Mouse (Mus musculus) C2C12 (cell line): ENCODE results near the gene Nfs1. TPM values are rescaled to one million over a fixed set of nuclear protein-coding genes. Genes with fewer than 3 reads are reported as not detected.

Experiments used
- H3K27me3 ChIP-seq: one replicate; pipeline ENCODE4 v1.6.1; 2011; ENCODE audit not compliant: control insufficient read depth, insufficient read depth, insufficient read length
- H3K36me3 ChIP-seq: one replicate; pipeline ENCODE4 v1.6.1; 2011; ENCODE audit not compliant: control insufficient read depth, insufficient read depth
- H3K4me3 ChIP-seq: one replicate; pipeline ENCODE4 v1.5.1; 2011; ENCODE audit warnings: mild to moderate bottlenecking, control low read depth; ENCODE audit not compliant: poor library complexity, insufficient read depth, severe bottlenecking
- H3K79me2 ChIP-seq: one replicate; pipeline ENCODE4 v1.6.1; 2011; ENCODE audit not compliant: control insufficient read depth, insufficient read depth
- H3K79me3 ChIP-seq: one replicate; pipeline ENCODE4 v1.6.1; 2011; ENCODE audit warnings: low read depth, control low read depth
- H3ac ChIP-seq: one replicate; pipeline ENCODE3; 2011; ENCODE audit warnings: low read depth; ENCODE audit not compliant: control insufficient read depth, insufficient read length
- CEBPB ChIP-seq: IDR thresholded peaks from one replicate; pipeline ENCODE4 v1.6.1; 2011; ENCODE audit warnings: low read depth, mild to moderate bottlenecking, control low read depth, moderate library complexity
- CTCF ChIP-seq: IDR thresholded peaks from one replicate; pipeline ENCODE4 v1.5.1; 2011; ENCODE audit not compliant: control insufficient read depth, insufficient read depth, insufficient read length
- FOSL1 ChIP-seq: IDR thresholded peaks from one replicate; pipeline ENCODE4 v1.8.0; 2011; ENCODE audit warnings: mild to moderate bottlenecking, low read length; ENCODE audit not compliant: poor library complexity, insufficient read depth, severe bottlenecking
- MAX ChIP-seq: IDR thresholded peaks from one replicate; pipeline ENCODE4 v1.6.1; 2011; ENCODE audit warnings: mild to moderate bottlenecking, control low read depth
- MYOD1 ChIP-seq: IDR thresholded peaks from one replicate; pipeline ENCODE4 v1.6.1; 2011; ENCODE audit warnings: low read depth; ENCODE audit not compliant: control insufficient read depth, insufficient read length
- MYOG ChIP-seq: IDR thresholded peaks from one replicate; pipeline ENCODE4 v1.6.1; 2011; ENCODE audit not compliant: control insufficient read depth, insufficient read length; ENCODE audit errors: extremely low read depth
- USF1 ChIP-seq: IDR thresholded peaks from one replicate; pipeline ENCODE4 v1.6.1; 2011; ENCODE audit warnings: low read depth, mild to moderate bottlenecking, control low read depth, moderate library complexity
- polyA plus RNA-seq: library from polyadenylated mRNA; unstranded; fragments of >200 nt; fragmentation: generic; extraction: Trizol; gene quantifications from one replicate; pipeline ENCODE4 v1.2.1, GENCODE M21; 2012; ENCODE audit warnings: missing spikeins

Nfs1 gene
- polyA plus RNA-seq, 1 experiment, result 33.7 TPM

DNA sequence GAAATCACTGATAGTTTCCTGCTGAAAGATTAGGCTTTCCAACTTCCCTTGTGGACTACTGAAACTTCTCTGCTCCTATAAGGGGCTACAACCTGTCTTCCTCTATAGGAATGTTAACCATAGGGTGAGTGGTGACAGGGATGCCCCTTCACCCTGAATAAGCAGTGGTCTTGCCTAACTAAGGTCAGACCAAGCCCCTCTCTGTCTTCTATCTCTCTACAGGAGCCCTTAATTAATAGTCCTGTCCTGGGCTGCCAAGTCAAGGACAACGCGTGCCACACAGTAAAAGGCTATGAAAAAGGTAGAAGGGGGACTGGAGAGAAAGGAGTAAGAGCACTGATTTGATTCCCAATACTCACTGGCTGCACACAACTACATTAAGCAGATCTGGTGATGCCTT, 37.6 kb upstream of the Nfs1 start:
- H3K4me3 ChIP-seq, result no peak overlapping the region
- no peaks in the 10 kb centered on the region for H3K27me3 ChIP-seq
- H3K79me3 ChIP-seq, result peaks cover 28% of the 10 kb centered on the region
- H3K36me3 ChIP-seq, result peaks cover 26% of the 10 kb centered on the region
- peak overlapping the region; percentile 21 for H3ac ChIP-seq
- TF ChIP-seq CEBPB, result no peak
- no peak for TF ChIP-seq MYOD1
- TF ChIP-seq CTCF, result no peak
- TF ChIP-seq MYOG, result no peak
- no peak for TF ChIP-seq MAX
- TF ChIP-seq USF1, result no peak
- TF ChIP-seq FOSL1, result no peak
- peaks cover 35% of the 10 kb centered on the region for H3K79me2 ChIP-seq

DNA sequence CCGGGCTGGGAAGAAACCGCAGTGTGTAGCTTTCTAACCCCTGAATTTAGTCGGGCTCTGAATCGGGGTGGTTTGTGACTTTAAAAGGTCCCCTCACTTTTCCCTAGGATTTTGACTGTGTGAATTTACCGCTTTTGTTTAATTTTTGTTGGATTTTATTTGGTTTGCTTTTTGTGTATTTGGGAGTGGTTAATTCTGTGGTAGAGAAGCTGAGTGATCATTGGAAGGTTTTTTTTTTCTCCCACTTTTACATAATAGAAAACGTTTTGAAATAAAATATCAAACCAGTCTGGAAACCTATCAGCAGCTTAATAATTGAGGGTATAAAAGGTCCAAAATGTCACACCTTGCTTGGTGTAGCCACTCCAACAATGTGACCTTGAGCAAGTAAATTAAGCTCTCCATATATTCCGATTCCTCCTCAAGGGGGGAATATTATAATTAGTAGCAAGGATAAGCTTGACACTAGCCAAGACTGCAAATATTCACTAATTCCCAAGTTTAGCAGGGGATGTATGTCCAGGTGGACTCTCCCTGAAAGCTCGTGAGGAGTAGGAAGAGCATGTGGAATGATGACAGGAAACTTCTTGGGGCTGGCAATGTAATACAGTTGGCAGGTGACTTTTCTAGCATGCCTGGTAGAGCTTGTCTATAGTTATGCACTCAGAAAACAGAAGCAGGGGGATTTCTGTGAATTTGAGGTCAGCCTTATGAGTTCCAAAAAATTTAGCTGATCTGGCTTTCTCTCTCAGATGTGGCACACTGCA, 37.0 kb upstream of the Nfs1 start:
- Histone ChIP-seq H3K79me3 (peaks cover 34% of the 10 kb centered on the region), H3K36me3 (peaks cover 32% of the 10 kb centered on the region), H3K4me3 (peak overlapping the region; percentile 99), H3ac (peak overlapping the region; percentile 43), H3K27me3 (no peaks in the 10 kb centered on the region), H3K79me2 (peaks cover 40% of the 10 kb centered on the region)
- TF ChIP-seq MAX, result no peak
- no peak for TF ChIP-seq CTCF
- no peak for TF ChIP-seq FOSL1
- no peak for TF ChIP-seq CEBPB
- TF ChIP-seq USF1, result no peak

DNA sequence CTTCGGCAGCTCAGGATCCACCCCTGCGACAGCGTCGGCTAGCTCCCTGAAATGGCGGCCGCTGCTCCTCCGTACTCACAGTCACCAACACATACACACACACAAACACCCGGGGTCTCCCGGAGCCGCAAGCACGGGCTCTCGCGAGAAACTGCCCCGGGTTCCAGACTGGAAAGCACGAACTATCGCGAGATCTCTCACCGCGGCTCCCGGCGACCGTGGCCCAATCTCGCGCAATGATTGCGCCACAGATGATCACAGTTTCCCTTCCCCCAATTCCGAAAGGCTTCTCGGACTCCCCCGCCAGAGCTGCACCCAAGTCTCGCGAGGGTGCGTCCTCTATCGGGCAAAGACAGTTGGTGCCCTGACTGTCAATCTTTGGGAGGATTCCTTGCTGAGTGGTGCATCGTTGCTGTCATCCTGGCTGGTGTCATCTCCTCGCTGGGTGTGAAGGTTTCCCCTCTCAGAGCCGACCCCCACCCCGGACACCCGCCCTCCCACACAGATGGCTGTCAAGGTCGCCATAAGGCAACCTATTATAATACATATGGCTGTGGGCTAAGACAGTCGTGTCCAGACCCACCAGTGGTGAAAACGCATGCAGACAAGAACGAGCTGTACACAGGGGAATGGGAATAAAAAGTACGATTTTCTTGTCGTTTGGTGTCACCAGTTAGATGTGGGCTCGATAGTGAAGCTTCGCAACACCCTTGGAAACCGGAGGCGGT, 36.3 kb upstream of the Nfs1 start, which contains the start of gene Rbm39:
TSS of gene Rbm39 (minus strand) at position 145 of the 728 bp plus-strand sequence.
- TF ChIP-seq MYOG (no peak), CEBPB (peak; percentile 99), MAX (peak; percentile 47)
- Histone ChIP-seq H3K4me3 (peak within 1 kb of the TSS; percentile 99), H3K79me3 (peaks cover 42% of the 10 kb centered on the region), H3K36me3 (peaks cover 40% of the 10 kb centered on the region), H3K27me3 (no peaks in the 10 kb centered on the region), H3K79me2 (peaks cover 48% of the 10 kb centered on the region), H3ac (peak within 1 kb of the TSS; percentile 98)

DNA sequence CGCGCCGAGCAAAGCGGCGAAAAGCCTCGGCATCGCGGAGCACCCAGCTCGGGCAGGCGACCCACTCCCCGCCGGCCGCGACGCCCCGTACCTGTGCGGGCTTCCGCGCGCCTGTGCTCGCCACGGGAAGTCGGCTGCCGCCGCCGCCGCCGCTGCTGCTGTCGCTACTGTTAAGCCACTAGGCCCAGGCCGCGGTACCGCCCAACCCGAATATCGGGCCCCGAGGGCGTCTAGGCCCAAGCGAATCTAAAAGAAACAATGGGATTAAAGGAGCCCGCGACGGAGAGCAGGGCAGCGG, 35.8 kb upstream of the Nfs1 start:
- Histone ChIP-seq H3K4me3 (peak overlapping the region; percentile 99), H3K79me2 (peaks cover 53% of the 10 kb centered on the region), H3K27me3 (no peaks in the 10 kb centered on the region), H3K36me3 (peaks cover 45% of the 10 kb centered on the region), H3K79me3 (peaks cover 47% of the 10 kb centered on the region), H3ac (peak overlapping the region; percentile 98)
- TF ChIP-seq USF1 (no peak), MYOG (no peak), CEBPB (no peak), CTCF (no peak), MAX (no peak), MYOD1 (no peak), FOSL1 (no peak)

DNA sequence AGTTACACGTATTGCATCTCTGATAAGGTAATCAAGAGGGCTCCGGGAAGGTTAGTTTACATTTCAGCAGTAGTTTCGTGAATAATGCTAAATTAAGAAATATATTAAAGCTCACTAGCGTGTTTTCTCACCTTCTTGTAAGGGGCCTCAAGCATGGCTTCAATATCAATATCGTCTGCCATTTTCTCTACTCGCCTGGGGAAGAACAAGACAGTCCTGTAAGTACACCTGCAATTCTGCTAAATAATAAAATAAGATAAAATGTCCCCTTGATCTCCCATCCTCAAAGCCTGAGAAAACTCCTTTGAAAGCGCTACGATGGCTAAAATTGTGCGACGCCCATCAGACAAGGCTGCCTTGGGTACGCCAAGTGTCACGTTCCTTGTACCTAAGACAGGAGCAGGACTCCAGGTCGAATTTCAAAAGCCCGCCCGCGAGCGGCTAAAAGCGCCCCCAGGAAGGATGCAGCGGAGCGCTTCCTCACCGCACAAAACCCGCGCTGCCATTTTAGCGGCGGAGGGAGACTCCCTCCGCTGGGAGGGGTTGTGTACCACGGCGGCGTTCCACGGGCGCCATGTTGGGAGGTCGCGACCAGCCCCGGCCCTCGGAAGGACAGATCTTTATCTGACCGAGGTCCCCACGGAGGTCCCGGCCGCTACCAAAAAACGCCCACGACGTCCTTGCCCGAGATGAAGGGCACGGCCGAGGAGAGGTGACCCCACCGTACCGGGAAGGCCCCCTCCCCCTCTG, 35.2 kb upstream of the Nfs1 start:
- H3K79me2 ChIP-seq, result peaks cover 58% of the 10 kb centered on the region
- peak overlapping the region; percentile 98 for H3ac ChIP-seq
- H3K36me3 ChIP-seq, result peaks cover 50% of the 10 kb centered on the region
- no peak for TF ChIP-seq USF1
- H3K4me3 ChIP-seq, result peak overlapping the region; percentile 99
- peaks cover 52% of the 10 kb centered on the region for H3K79me3 ChIP-seq
- H3K27me3 ChIP-seq, result no peaks in the 10 kb centered on the region

DNA sequence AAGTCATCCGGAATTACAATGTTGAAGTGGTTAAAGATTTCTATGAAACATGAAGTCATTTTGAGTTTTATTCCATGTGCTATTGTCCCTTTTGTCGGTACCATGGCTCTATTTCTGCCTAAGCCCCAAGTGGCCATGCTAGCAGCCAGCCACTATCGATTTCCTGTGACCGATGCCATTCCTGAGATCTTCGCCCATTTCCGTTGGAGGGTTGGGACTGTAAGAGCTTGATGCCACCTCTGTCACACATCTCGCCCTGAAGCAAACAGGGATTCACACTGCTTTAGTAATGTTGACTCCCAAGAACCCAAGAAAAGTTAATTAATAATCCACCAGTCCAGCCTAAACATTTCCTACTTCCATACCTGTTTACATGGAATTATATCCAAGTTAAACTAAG, 33.7 kb upstream of the Nfs1 start:
- TF ChIP-seq FOSL1, result no peak
- no peak for TF ChIP-seq MYOD1
- TF ChIP-seq CTCF, result no peak
- TF ChIP-seq MYOG, result no peak
- TF ChIP-seq CEBPB, result no peak
- no peak for TF ChIP-seq USF1
- no peak for TF ChIP-seq MAX
- Histone ChIP-seq H3K27me3 (no peaks in the 10 kb centered on the region), H3K36me3 (peaks cover 66% of the 10 kb centered on the region), H3K79me3 (peaks cover 68% of the 10 kb centered on the region), H3ac (peak overlapping the region; percentile 5), H3K4me3 (no peak overlapping the region), H3K79me2 (peaks cover 74% of the 10 kb centered on the region)
